Mouse (Mus musculus): ENCODE results near the gene Drap1. TPM values are rescaled to one million over a fixed set of nuclear protein-coding genes. Genes with fewer than 3 reads are reported as not detected.

The Drap1 gene
- total and polyA plus RNA-seq, 2 experiments from 2014 or later = 171 to 353 TPM

DNA sequence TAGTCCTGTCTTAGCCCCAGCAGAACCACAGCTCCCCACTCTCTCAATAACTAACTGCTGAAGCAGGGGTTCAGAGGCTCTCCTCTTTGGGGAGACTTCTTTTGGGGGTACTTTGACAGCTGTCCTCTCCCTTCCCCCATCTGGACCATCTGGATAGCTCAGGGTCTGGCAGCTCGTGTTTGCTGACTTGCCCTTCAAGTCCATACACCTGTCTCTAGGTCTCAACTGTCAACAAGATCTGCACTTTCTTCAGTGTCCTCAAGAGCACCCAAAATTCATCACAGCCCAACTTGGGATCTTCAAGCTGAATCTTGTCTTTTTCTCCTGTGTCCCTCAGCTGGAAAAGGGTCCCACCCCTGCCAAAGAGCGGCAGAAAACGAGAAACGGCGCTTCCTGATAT is 3.0 kb downstream of the Drap1 start:
- Histone ChIP-seq H3K4me1 (ENCODE audit: insufficient read depth) (peaks cover 8% of the 10 kb centered on the region; the same call in 1 of the 2 replicates), H3K4me3 (ENCODE audit: low read depth, low read length) (no peak overlapping the region), H3K4me2 (ENCODE audit: low read depth) (no peak overlapping the region), H3K9me3 (ENCODE audit: low read length) (no peaks in the 10 kb centered on the region), H3K27me3 (ENCODE audit: insufficient read depth, low read length) (no peaks in the 10 kb centered on the region), H3K27ac (ENCODE audit: low read depth, low read length) (no peak overlapping the region), H3K36me3 (ENCODE audit: insufficient read depth) (peaks cover 40% of the 10 kb centered on the region), H3K9ac (no peak overlapping the region)
- 81% methylated on average over 5 of the region's 5 CpGs for WGBS
- TF ChIP-seq CTCF (IDR thresholded peaks at IDR 0.05; ENCODE audit: low read depth) = no peak
- ATAC-seq (no peak), DNase-seq (no peak)

DNA sequence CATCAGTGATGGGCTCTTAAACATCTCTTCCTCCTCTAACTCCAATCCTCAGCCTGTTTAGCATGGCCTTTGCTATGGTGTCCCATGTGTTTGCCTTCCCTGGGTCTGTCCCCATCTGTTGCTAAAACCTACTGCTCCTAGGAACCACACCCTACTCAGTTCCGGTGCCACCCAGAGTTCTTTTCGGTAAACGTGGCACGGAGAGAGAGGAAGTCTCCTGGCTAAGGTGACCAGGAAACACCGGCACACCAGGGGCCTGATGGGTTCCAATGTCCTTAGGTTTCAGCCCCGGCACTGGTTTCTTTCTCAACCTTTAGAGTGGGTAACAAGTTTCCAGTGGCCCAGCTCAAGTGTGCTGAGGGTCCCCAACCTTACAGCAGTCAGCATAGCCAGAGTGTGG is 4.2 kb downstream of the Drap1 start:
- no peak for TF ChIP-seq CTCF (IDR thresholded peaks at IDR 0.05; ENCODE audit: low read depth)
- H3K27me3 ChIP-seq (ENCODE audit: insufficient read depth, low read length) = no peaks in the 10 kb centered on the region
- DNase-seq (no peak), ATAC-seq (no peak)
- no peaks in the 10 kb centered on the region for H3K9me3 ChIP-seq (ENCODE audit: low read length)
- H3K9ac ChIP-seq = no peak overlapping the region
- H3K4me3 ChIP-seq (ENCODE audit: low read depth, low read length) = no peak overlapping the region
- H3K27ac ChIP-seq (ENCODE audit: low read depth, low read length) = no peak overlapping the region
- H3K4me2 ChIP-seq (ENCODE audit: low read depth) = no peak overlapping the region
- peaks cover 33% of the 10 kb centered on the region for H3K36me3 ChIP-seq (ENCODE audit: insufficient read depth)
- 97% methylated on average over 6 of the region's 6 CpGs for WGBS
- H3K4me1 ChIP-seq (ENCODE audit: insufficient read depth) = peaks cover 8% of the 10 kb centered on the region; the same call in 1 of the 2 replicates

DNA sequence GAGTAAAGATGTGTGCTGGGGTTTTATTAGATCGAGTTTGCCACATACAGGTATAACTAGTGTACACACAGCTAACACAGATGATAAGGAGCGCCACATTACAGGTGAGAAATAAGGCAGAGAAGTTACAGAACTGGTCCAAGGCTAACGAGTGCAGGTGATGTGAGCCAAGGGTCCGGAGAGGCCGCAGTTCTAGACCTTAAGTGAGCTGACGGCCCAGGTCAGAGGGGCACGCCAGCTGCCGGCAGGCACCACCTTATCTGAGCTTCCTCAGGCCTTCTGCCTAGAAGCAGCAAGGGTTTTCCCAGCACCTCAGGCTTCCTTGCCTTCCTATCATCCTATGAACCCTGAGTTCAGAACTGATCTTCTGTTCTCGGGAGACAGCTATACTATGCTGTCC is 5.1 kb downstream of the Drap1 start:
- DNase-seq (no peak), ATAC-seq (no peak)
- Histone ChIP-seq H3K4me2 (ENCODE audit: low read depth) (no peak overlapping the region), H3K27ac (ENCODE audit: low read depth, low read length) (no peak overlapping the region), H3K9me3 (ENCODE audit: low read length) (no peaks in the 10 kb centered on the region), H3K9ac (no peak overlapping the region), H3K36me3 (ENCODE audit: insufficient read depth) (peaks cover 33% of the 10 kb centered on the region), H3K4me1 (ENCODE audit: insufficient read depth) (peaks cover 8% of the 10 kb centered on the region; the same call in 1 of the 2 replicates), H3K4me3 (ENCODE audit: low read depth, low read length) (no peak overlapping the region), H3K27me3 (ENCODE audit: insufficient read depth, low read length) (no peaks in the 10 kb centered on the region)
- TF ChIP-seq CTCF (IDR thresholded peaks at IDR 0.05; ENCODE audit: low read depth) = no peak
- WGBS = 94% methylated on average over 9 of the region's 9 CpGs

DNA sequence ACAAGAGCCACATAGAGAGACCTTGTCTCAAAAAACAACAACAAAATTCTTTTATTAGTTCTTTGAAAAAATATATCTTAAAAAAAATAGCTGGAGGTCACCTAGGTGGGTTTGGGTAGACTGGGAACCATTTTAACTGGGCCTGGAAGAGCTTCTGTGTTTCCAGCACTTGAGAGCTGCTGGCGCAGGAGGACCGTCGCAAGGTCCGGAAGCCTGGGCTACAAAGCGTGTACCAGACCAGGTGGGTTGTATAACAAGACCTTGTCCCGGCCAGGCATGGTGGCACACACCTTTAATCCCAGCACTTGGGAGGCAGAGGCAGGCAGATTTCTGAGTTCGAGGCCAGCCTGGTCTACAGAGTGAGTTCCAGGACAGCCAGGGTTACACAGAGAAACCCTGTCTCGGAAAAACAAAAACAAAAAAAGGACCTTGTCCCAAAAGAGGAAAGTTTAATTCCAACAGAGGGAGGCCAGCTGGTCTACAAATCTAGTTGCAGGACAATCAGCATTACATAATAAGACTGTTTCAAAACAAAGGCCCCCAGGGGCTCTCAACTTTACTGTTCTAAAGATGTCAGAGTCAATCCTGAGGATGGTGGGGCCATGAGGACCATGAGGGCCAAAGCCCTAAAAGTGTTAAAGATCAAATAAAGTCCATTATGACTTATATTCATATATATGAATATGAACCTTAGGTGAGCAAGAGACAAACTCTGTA is 5.9 kb downstream of the Drap1 start:
- Histone ChIP-seq H3K27ac (ENCODE audit: low read depth, low read length) (no peak overlapping the region), H3K4me3 (ENCODE audit: low read depth, low read length) (no peak overlapping the region), H3K27me3 (ENCODE audit: insufficient read depth, low read length) (no peaks in the 10 kb centered on the region), H3K36me3 (ENCODE audit: insufficient read depth) (peaks cover 33% of the 10 kb centered on the region), H3K9me3 (ENCODE audit: low read length) (no peaks in the 10 kb centered on the region), H3K9ac (no peak overlapping the region), H3K4me2 (ENCODE audit: low read depth) (no peak overlapping the region), H3K4me1 (ENCODE audit: insufficient read depth) (peaks cover 8% of the 10 kb centered on the region; the same call in 1 of the 2 replicates)
- WGBS = 97% methylated on average over 8 of the region's 8 CpGs
- DNase-seq (no peak), ATAC-seq (no peak)
- TF ChIP-seq CTCF (IDR thresholded peaks at IDR 0.05; ENCODE audit: low read depth) = no peak

DNA sequence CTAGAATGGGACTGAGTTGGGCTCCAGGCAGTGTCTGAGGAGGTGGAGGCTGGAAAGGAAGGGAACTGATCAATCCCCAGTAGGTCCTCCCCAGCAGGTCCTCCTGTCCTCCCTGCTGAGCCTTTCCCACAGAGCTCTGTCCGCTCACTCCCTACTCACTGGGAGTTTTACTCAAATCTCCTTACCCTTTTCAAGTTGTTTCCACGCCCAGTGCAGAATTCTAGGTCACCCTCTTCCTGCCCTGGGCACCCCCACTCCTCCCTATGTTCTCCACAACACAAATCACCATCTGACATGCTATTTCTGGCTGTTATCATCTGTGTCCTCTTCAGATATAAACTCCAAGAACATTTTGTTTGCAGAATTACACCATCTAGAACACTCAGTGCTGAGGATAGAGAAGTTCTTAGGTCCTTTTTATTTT is 10.2 kb downstream of the Drap1 start:
- DNase-seq = no peak
- WGBS = 61% methylated on average over 2 of the region's 2 CpGs
- Histone ChIP-seq H3K9me3 (ENCODE audit: low read length) (no peaks in the 10 kb centered on the region), H3K4me2 (ENCODE audit: low read depth) (no peak overlapping the region), H3K4me3 (ENCODE audit: low read depth, low read length) (no peak overlapping the region), H3K27me3 (ENCODE audit: insufficient read depth, low read length) (no peaks in the 10 kb centered on the region), H3K4me1 (ENCODE audit: insufficient read depth) (no peaks in the 10 kb centered on the region), H3K9ac (no peak overlapping the region), H3K27ac (ENCODE audit: low read depth, low read length) (no peak overlapping the region), H3K36me3 (ENCODE audit: insufficient read depth) (peaks cover 5% of the 10 kb centered on the region)
- ATAC-seq = no peak
- TF ChIP-seq CTCF (IDR thresholded peaks at IDR 0.05; ENCODE audit: low read depth) = no peak

DNA sequence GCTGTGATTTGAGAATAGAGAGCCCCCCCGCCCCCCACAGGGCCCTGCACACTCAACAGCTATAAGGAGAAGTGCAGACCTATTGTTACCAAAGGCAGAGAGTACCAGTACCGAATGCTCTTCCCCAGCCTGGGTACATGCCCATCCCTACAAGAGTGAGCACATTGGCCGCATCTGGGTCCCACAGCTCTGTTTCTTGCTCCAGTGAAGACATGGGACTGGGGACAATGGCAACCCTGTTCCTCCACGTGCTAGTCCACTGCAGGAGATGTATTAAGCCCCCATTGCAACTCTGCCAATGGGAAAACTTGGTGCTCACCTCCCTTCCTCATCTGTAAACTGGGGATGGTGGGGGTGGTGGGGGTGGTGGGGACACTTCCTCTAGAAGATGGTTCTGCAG is 10.9 kb downstream of the Drap1 start:
- ATAC-seq = no peak

DNA sequence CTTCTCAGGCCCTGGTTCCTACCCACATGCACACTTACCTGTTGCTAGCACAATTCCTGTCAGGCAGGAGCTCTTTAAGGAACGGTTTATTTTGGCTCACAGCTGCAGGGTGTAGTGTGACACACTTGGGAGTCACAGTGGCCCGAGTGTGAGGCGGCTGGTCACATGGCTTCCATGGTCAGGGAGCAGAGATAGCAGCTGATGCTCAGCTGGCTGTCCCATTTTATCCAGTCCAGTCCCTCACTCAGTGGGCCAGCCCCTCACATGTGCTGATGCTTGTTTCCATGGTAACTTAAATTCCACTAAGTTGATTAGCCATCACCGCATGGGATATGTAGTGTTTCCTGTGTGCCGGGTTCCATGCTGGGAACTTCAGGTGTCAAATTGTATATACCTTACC is 12.8 kb downstream of the Drap1 start:
- no peak overlapping the region for H3K27ac ChIP-seq (ENCODE audit: low read depth, low read length)
- H3K4me1 ChIP-seq (ENCODE audit: insufficient read depth) = no peaks in the 10 kb centered on the region; the same call in 1 of the 2 replicates
- WGBS = 64% methylated on average over 5 of the region's 5 CpGs
- H3K27me3 ChIP-seq (ENCODE audit: insufficient read depth, low read length) = no peaks in the 10 kb centered on the region
- no peak for TF ChIP-seq CTCF (IDR thresholded peaks at IDR 0.05; ENCODE audit: low read depth)
- no peak overlapping the region for H3K9ac ChIP-seq
- no peak overlapping the region for H3K4me2 ChIP-seq (ENCODE audit: low read depth)
- H3K36me3 ChIP-seq (ENCODE audit: insufficient read depth) = no peaks in the 10 kb centered on the region
- H3K9me3 ChIP-seq (ENCODE audit: low read length) = no peaks in the 10 kb centered on the region
- DNase-seq (no peak), ATAC-seq (no peak)
- no peak overlapping the region for H3K4me3 ChIP-seq (ENCODE audit: low read depth, low read length)

More for the DNA sequence above, 10.9 kb downstream of the Drap1 start:
- Histone ChIP-seq H3K27ac (ENCODE audit: low read depth, low read length) (no peak overlapping the region), H3K4me3 (ENCODE audit: low read depth, low read length) (no peak overlapping the region), H3K36me3 (ENCODE audit: insufficient read depth) (no peaks in the 10 kb centered on the region), H3K4me2 (ENCODE audit: low read depth) (no peak overlapping the region), H3K9me3 (ENCODE audit: low read length) (no peaks in the 10 kb centered on the region), H3K9ac (no peak overlapping the region), H3K4me1 (ENCODE audit: insufficient read depth) (no peaks in the 10 kb centered on the region), H3K27me3 (ENCODE audit: insufficient read depth, low read length) (no peaks in the 10 kb centered on the region)
- WGBS = 71% methylated on average over 4 of the region's 4 CpGs
- no peak for TF ChIP-seq CTCF (IDR thresholded peaks at IDR 0.05; ENCODE audit: low read depth)
- DNase-seq = no peak

Data from forebrain, postnatal 0 days (tissue).